Mouse (Mus musculus) left cerebral cortex, postnatal 36 days (tissue): ENCODE results near the gene Clec11a. TPM values are rescaled to one million over a fixed set of nuclear protein-coding genes. Genes with fewer than 3 reads are reported as not detected.

Source experiments
- DNase-seq, 2 experiments: peaks; one replicate each; pipeline ENCODE4 v3.0.0; 2021 to 2022; ENCODE audit warnings: low spot score in 2 of 2, mixed read lengths in 1 of 2
- intact Hi-C: fragments of 180-260 bp; cut with DNase I; formaldehyde crosslinking; loops from one replicate; pipeline ENCODE4 v1.15.1; 2025
- total RNA-seq, 2 experiments: library from RNA; stranded (reverse); gene quantifications; 2 replicates each; pipeline ENCODE4 v1.2.3; 2021

Gene Clec11a
- 1 to 10 TPM; 3.9 to 4.0 TPM for total RNA-seq

DNA sequence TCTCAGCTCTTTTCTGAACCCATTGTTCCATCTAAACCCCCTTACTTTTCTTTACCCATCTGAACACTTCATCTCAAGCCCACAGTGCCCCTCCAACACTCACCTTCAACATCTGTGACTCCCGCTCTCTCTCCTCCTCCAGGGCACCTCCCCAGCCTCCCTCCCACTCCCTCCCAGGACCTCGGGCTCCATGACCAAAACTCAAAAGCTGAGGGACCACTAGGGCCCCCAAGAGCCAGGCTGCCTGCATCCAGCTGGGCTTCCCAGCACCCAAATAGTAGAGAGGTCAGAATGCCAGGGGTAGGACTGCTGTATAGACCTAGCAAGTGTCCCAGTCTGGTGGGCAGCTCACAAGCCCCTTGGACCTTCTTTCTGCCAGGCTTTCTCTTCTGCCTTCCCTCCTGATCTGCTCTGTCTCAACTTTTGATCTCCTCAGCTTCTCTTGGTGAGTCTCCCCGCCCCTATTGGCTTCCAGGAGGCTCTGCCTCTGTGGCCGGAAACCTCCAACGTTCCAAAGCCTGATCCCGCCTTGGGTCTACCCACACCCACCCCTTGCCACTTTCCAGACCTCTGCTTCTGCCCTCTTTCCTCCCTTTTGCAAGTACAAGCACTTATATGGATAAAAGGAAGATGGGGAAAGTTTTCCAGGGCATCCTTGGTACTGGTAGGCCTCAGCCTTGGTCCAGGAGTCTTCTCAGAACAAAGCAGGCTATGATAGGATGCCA is at the start of gene Clec11a:
Gene Clec11a (minus strand): TSS at position 387 of the 725 bp plus-strand sequence.
- DNase-seq, result peak in 1 of 2 experiments; percentile 5
- intact Hi-C loops, result no loop called here

DNA sequence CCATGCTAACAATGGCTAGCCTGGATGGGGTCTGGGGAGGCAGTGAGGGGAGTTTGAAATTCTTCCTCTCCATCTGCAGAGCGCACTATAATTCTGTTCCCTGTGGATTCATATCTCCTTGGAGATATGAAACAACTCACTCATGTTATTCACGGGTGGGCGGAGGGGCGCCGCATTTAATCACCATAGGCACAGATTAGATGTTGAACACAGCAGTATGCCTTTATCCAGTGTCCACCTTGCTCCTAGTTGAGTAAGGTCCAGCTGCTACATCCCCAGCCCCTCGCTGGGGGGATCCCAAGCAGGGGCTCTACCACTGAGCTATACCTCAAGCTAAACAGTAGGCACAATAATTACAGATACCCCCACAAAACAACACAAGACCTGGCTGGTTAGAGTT is 48.7 kb upstream of the Clec11a start:
- peak in 1 of 2 experiments; percentile 19 for DNase-seq
- intact Hi-C loops, result loop anchor here (2.0 kb wide), 1 partner anchor 15 kb away; no protein-coding TSS in a partner anchor

DNA sequence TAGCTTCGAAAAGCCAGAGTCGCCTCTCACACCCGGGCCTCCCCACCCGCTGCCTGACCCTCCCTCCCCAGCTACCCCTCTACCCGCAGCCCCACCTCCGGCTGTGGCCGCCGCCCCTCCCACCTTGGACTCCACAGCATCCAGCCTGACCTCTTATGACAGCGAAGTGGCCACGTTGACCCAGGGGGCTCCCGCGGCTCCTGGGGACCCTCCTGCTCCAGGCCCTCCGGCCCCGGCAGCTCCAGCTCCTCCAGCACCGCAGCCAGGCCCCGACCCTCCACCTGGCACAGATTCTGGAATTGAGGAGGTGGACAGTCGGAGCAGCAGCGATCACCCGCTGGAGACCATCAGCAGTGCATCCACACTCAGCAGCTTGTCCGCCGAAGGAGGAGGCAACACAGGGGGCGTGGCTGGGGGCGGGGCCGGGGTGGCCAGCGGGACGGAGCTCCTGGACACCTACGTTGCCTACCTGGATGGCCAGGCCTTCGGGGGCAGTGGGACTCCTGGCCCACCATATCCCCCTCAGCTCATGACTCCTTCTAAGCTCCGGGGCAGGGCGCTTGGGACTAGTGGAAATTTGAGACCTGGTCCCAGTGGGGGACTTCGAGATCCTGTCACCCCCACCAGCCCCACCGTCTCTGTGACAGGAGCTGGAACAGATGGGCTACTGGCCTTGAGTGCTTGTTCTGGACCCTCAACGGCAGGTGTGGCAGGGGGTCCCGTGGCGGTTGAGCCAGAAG is 47.1 kb upstream of the Clec11a start:
- intact Hi-C loops, result loop anchor here (2.0 to 5.0 kb wide), 2 partner anchors 13 to 41 kb away; partner anchors contain the start of gene Shank1
- peak in 1 of 2 experiments; percentile 29 for DNase-seq

DNA sequence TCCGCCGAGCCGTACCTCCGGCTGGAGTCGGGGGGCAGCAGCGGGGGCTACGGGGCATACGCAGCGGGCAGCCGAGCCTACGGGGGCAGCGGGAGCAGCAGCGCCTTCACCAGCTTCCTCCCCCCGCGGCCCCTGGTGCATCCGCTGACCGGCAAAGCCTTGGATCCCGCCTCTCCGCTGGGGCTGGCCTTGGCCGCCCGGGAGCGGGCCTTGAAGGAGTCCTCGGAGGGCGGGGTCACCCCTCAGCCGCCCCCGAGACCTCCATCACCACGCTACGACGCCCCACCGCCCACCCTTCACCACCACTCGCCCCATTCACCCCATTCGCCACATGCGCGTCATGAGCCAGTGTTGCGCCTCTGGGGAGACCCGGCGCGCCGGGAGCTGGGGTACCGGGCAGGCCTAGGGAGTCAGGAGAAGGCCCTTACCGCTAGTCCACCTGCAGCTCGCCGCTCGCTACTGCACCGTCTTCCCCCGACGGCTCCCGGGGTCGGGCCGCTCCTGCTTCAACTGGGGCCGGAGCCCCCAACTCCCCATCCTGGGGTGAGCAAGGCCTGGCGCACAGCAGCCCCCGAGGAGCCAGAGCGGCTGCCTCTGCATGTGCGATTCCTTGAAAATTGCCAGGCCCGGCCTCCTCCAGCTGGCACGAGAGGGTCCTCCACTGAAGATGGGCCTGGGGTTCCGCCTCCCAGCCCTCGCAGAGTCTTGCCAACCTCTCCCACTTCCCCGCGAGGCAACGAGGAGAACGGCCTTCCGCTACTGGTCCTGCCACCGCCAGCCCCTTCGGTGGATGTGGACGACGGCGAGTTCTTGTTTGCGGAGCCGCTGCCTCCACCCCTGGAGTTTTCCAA is 46.3 kb upstream of the Clec11a start:
- DNase-seq, result peak; percentile 57 to 73
- intact Hi-C loops, result loop anchor here (5.0 kb wide), 1 partner anchor 41 kb away; the partner anchor contains the start of gene Shank1

DNA sequence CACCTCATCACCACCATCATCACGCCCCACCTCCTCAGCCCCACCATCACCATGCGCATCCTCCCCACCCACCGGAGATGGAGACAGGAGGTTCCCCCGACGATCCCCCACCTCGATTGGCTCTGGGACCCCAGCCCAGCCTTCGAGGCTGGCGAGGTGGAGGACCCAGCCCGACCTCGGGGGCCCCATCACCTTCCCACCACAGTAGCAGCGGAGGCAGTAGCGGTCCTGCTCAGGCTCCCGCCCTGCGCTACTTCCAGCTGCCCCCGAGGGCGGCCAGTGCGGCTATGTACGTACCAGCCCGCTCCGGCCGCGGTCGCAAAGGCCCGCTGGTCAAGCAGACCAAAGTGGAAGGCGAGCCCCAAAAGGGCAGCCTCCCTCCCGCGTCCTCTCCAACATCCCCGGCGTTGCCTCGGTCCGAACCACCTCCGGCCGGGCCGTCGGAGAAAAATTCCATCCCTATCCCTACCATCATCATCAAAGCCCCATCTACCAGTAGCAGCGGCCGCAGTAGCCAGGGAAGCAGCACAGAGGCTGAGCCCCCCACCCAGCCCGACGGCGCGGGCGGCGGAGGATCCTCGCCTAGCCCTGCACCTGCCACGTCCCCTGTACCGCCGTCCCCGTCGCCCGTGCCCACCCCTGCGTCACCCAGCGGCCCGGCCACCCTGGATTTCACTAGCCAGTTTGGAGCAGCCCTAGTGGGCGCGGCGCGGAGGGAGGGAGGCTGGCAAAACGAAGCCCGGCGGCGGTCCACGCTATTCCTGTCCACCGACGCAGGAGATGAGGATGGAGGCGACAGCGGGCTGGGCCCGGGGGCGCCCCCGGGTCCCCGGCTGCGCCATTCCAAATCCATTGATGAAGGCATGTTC is 45.4 kb upstream of the Clec11a start:
- intact Hi-C loops, result loop anchor here (2.0 to 5.0 kb wide), 2 partner anchors 40 to 89 kb away; partner anchors contain the start of gene Shank1
- DNase-seq, result peak; percentile 42 to 45

DNA sequence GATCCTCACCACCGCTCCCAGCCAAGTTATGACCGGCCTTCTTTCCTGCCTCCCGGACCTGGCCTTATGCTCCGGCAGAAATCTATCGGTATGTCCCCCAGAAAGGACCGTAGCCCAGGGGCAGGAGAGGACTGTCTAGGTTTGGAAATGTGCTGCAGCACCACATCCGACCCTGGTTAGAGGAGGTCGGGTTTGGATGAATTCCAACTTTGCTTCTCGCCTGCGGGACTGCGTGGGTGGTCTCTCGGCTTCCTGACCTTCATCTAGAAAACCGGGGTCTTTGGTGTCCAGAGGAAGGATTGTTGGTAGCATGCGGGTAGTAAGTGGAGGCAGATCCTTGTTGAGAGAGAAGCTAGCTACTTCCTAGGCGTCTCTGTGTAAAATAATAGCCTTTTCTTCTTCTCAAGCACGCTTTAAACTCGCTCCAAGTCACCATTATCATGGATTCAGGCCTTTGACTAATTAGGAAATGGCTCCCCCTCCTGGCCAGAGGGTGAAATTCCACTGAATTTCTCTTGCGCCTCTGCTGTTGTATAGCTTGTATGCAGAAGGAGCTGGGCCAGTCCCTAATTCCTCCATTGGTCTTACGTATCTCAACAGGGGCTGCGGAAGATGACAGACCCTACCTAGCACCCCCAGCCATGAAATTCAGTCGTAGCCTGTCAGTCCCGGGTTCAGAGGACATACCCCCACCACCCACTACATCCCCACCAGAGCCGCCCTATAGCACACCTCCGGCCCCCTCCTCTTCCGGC is 44.4 kb upstream of the Clec11a start:
- intact Hi-C loops, result loop anchor here (2.0 to 5.0 kb wide), 2 partner anchors 39 to 88 kb away; partner anchors contain the start of gene Shank1
- DNase-seq, result peak; percentile 81 to 83

DNA sequence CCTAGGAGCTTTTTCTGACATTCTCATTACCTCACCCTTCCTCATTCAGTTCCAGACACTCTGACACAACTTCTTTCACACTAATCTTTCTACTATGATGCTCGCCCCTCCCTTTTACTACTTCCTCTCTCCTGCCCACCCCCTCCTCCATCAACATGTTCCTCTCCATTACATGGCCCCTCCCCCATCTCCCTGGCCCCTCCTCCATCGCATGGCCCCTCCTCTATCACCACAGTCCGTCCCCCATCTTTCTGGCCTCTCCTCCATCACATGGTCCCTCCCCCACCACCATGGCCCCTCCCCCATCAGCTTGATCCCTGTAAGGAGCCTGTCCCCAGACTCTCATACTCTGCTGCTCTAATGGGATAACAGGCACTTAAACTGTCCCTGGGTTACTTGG is 42.3 kb upstream of the Clec11a start:
- DNase-seq, result no peak
- intact Hi-C loops, result no loop called here

DNA sequence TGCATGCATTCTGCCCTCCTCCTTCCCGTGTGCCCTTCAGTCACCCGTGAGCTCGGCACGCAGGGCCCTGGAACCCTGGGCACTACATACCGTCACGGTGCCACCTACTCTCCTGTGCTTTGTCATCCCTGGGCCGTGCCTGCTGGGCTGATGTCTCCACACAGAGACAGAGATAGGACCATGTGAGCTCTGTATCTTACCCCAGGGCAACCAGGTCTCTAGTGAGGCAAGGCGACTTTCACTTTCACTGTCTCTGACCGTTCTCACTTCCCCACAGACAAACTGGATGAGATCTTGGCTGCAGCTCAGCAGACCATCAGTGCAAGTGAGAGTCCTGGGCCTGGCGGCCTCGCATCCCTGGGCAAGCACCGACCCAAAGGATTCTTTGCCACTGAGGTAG is 37.9 kb upstream of the Clec11a start:
- intact Hi-C loops, result no loop called here

DNA sequence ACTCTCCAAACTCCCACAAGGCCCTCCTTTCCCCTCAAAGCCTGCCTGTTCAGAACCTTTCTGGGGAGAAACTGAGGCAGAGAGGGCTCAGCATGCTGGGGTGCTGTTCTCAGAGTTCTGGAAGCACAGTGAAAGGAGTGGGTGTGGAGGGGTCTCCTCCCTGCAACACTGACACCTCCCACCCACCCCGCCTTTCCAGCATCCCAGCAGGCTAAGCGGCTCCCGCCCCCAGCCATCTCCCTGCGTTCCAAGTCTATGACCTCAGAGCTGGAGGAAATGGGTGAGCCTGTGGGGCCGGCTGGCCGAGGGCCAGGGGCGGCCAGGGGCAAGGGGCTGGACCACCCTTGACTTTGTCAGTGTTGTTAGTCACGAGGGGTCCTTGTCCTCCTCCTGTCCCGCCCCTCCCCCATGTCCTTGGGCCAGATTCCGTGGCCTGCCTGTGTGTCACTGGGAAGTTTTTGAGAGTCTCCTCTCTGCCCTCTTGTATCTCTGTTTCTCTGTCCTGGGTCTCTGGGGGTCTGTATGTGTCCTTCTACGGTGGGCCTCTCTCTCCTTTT is 36.8 kb upstream of the Clec11a start:
- intact Hi-C loops, result no loop called here
- no peak for DNase-seq

More for the DNA sequence above, 37.9 kb upstream of the Clec11a start:
- DNase-seq, result no peak

DNA sequence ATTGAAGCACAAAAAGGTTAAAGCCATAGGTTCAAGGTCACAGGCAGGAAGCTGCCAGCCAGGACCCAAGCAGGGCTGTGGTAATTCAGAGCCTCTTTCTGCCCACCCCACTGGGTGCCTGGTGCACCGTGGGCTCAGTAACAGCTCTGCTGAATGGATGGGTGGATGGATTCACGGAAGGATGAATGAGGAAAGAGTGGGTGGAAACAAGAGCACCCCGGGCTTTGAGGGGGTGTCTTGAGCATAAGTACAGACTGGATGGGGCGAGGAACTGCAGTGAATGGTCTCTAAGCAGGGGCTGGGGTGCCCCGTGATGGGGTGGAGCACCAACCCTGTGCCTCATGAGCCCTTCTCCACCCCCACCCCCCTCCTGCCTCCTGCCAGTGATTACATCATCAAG is 35.0 kb upstream of the Clec11a start:
- peak in 1 of 2 experiments; percentile 51 for DNase-seq
- intact Hi-C loops, result loop anchor here (2.0 kb wide), 1 partner anchor 13 kb away; no protein-coding TSS in a partner anchor

DNA sequence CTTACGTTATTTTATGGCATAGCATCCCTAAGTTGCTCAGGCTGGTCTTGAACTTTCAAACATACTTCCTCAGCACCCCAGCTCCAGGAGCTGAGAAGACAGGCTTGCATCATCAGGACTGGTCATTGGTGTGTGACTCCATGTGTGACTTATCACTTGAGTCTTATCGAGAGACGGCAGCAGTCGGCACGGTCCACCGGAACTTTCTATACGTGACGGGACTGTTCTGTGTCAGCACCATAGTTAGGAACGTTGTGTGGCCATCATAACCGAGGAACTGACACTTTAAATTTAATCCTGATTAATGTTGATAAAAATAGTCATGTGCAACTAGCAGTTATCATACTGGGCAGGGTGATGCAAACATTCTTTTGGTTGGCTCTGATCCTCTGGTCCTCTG is 34.4 kb upstream of the Clec11a start:
- DNase-seq, result no peak
- intact Hi-C loops, result loop anchor here (2.0 kb wide), 1 partner anchor 14 kb away; no protein-coding TSS in a partner anchor

DNA sequence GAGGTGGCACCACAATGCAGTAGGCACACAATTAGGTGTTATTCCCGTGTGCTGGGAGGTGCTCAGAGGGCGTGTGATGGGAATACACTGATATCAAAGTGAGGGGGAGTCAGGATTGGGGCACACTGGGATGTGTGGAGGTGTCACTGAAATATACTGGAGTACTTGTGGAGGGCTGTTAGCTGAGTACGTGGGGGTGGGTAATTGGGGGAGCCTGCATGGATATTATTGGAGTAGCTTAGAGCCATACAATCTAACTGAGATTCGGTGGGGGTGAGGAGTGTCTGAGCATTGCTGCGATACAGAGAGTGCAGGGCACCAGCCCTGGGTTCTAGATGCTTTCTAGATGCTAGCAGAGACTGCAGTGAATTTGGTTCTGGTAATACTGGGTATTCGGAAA is 33.5 kb upstream of the Clec11a start:
- DNase-seq, result no peak
- intact Hi-C loops, result loop anchor here (2.0 kb wide), 1 partner anchor 15 kb away; no protein-coding TSS in a partner anchor

DNA sequence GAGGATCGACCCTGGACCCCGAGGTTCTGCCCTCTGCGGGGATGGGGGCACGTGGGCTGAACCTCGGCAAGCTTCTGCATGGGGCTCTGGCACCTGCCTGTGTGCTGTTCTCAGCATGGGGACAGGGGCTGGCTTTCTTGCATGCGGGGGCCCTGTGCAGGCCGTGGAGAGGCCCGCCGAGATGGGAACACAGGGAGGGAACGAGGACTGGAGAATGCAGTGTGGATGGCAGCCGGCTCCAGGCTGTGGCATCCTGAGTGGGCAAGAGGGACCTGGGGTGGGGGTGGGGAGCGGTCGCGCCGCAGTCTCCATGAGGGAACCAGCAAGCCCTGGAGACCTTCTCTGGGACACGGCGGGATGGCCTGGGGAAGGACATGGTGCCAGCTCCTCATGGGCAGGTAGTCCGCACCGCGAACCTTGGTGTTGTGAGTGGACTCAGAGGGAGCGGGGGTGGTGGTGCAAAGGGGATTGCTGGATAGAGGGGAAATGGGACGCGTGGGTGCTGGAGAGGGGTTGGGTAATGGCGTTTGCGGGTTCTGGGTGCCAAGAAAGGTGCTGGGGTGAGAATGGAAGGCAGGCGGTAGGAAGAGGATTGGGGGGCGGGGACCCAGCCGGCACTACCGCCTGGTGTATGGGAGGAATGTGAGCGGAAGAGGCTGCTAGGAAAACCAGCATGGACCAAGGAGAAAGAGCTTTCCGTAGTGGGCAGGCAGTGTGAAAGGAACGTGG is 30.6 kb upstream of the Clec11a start:
- DNase-seq, result peak in 1 of 2 experiments; percentile 67

DNA sequence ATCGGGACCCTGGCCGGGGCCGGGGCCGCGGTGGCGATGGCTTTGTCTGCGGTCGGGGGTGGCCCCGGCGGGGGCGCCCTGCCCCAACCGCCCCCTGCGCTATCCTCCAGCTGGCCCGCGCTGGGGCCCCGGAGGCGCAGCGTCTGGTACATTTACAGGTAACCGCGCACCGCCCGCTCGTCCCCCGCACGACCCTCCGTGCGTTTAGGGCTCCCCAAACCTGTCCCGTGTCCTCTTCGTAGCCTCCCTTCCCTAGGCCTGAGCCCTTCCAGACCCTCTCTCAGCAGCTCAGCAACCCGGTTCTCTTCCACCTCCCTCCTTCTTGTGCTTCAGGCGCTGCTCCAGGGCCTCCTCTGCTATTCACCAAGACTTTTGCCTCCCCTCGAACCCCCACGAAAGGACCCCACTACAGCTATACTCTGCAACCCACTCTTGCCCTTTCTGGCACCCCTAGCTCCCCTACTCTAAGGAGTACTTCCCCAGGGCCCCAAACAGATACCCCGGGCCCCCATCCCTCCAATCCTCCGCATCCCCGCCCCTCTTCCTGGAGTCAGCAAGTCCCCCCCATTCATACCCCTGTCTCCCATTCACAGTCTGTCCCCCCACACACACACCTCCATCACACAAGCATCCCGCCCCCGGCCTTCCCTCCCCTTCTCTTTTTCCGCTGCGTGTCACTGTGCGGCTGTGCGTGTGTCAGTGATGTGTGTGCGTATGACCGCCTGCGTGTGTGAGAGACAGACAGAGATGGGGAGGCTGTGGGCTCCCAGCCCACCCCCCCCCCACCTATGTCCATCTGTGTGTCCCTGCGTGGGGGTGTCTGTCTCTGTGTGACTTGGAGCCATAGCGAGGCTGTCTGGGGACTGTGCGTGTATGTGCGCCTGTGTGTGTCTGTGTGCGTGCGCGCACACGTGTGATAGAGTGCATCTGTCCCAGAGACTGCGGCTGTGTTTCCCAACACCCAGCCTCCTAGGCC is 29.6 kb upstream of the Clec11a start:
- intact Hi-C loops, result loop anchor here (2.0 kb wide), 1 partner anchor 26 kb away; the partner anchor contains the start of gene Shank1
- peak; percentile 65 to 69 for DNase-seq

More for the DNA sequence above, 30.6 kb upstream of the Clec11a start:
- intact Hi-C loops, result loop anchor here (2.0 kb wide), 1 partner anchor 26 kb away; the partner anchor contains the start of gene Shank1

DNA sequence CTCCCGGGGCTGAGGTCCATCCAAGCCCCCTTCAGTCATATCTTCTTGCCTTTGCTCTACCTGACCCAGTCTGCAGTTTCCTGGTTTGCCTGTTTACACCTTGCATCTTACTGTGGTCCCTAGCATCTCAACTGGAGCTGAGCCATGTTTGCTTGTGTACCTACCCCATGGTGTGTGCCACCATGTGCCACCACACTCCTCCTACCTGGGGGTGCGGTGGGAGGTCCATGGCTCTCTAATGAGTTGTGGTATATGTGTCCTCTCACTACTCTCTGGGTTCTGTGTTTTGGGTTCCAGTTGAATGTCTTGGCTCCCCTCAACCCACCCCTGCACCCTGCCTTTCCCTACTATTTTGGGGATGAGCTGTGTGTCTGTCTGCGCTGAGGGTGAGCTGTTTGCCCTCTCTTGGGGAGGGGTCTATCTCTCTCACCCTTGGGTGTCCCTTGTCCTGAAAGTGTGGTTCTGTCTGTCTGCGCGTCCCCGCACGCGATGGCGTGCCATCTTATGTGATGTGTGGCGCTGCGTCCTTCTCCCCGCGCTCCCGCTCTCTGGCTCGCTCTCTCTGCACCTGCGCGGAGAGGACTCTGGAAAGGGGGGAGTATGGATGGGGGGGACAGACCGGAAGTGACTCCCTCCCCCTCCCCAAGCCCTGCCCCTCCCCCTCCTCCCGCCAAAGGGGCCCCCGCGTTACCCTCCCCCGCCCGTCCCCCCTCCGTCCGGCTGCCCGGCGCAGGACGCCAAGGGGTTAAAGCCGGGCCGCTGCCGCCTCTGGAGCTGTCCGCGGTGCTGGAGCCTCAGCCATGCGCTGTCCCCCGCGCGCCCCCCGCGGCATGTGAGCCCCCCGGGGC is 28.6 kb upstream of the Clec11a start:
- DNase-seq, result peak in 1 of 2 experiments; percentile 72
- intact Hi-C loops, result no loop called here
